Mouse (Mus musculus): ENCODE data around the gene Msantd2.

The Msantd2 gene

DNA sequence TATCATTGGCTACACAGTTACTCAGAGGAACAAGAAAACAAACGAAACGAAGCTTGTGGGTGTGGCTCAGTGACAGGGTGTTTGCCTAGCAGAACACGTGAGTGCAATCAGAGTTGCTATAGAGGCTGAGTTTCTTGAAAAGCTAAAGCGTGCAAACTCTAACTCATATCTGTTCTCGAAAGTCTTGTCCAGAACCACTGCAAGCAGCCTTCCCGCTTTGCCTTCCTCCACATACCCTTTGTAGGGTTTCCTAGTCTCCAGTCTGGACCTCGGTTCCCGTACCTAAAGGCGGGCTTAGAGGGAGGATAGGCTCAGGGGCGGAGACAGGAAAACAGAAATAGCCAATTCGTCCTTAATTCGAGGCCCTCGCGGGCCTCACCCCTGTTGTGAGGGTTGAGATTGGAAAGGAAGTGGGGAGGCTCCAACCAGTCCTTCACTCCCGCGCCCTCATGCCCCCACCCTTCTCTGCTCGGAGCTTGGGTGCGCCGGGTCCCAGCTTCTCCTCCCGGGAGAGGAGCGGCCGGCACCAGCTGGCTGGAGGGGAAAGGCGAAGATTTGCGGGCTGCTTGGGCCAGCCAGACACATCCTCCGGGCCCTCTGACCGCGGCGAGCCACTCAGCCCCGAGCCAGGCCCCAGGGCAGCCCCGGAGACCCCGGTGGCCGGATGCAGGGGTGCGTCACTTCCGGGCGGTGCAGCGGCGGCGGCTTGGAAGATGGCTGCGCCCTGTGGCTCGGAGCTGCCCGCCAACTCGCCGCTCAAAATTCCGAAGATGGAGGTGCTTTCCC lies at the start of gene Msantd2:
TSS of gene Msantd2 (plus strand) at position 709 of the 786 bp plus-strand sequence.
- peak; percentile 91 to 92 for DNase-seq (ENCODE audit: low spot score in 2 of 2)

DNA sequence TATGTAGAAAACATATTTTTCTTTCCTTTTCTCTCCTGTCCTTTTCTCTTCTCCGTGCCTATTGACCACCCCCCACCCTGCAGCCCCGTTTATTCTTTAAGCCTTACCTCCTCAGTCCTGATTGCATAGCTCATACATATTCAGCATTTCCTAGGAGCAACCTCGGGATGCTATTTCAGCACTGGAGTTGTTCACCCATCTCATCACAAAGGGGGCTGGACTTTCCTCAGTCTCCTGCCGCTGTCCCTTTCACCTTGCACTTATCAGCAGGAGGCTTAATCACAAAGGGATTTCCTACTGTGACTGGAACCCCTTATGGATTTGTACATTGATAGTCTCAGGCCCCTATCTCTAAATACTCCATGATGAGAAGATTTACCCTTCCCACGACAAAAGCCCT lies 36.7 kb upstream of the Msantd2 start:
- no peak for DNase-seq (ENCODE audit: low spot score in 2 of 2)

- no peak for DNase-seq (ENCODE audit: low spot score in 2 of 2)
Measured at GRCm38 (mm10) chr9:37453328-37453727, 35.8 kb upstream of the Msantd2 start.

DNA sequence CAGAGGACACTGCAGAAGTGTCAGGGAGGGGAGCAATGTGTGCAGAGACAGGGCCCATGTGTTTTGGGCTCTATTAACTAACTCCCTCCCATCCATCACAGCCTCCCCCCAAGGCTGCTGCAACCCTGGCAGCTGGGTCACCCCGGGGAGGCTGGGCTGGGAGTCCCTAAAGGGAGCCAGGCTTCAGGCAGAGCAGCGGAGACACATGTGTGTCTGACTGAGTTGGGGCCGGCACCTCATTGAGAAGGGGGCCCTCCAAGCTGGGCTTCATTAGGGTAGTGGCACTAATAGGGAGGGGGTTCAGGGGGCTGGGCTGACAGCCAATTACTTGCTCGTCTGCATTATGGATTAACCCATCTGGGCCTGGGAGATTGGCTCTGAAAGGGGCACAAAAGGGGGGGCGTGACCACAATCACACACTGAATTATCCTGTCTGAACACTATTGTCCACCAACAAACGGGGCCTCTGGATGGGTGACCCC lies 35.1 kb upstream of the Msantd2 start:
- no peak for DNase-seq (ENCODE audit: low spot score in 2 of 2)

DNA sequence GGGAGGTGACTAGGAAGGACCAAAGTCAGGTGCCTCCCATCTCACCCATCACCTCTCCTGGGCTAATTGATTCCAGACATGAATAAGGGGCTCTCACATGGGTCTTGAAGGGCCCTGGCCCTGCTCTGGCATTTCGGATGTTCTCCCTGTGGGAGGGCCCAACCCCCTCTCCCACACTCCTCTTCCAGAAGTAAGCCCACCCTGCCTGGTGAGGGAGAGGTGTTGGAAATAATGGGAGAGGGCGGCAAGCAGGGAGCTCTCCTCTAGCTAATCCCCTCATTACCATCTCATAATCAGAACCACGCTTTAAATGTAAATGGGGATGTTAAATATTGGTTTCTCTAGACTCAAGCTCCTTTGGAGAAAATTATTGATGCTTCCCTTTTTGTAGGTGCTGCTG lies 34.1 kb upstream of the Msantd2 start:
- DNase-seq (ENCODE audit: low spot score in 2 of 2), result no peak

- no peak for DNase-seq (ENCODE audit: low spot score in 2 of 2)
Measured at GRCm38 (mm10) chr9:37455868-37456267, 33.3 kb upstream of the Msantd2 start.

DNA sequence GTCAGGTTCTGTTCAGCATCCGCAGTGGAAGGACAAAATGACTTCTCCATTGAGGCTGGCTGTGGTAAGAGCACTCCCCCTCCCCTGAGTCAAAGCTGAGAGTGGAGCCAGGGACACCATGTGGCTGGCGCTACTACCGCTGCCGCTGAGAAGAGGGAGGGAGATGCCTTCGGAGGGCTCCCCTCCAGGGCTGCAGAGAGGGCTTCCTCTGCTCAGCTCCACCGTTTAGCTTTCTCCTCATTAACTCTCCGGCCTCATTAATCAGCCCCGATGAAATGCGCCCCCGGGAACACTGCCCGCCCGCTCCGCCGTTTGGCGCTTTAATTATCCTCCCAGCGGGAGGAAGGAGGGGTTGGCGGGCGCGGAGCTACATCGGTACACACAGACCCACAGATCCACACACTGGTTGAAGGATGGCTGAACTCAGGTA lies 32.6 kb upstream of the Msantd2 start:
- DNase-seq (ENCODE audit: low spot score in 2 of 2), result peak; percentile 44 to 70

DNA sequence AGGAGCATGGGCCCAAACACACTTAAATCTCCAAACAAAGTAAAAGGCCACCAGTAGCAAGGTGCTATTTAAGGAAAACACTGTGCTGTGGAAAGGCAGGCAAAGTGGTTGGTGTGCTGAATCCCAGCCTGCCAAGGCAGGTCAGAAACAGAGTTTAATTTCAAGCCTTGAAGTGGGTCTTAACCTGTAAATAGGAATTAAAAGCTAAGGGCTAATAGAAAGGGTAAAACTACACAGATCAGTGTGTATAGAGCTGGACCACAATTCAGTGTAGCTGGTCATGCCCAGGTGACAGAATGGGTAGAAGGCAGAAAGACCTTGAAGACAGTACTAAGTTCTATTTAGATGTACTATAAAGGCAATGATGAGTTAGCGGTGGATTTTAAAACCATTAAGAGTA lies 32.0 kb upstream of the Msantd2 start:
- no peak for DNase-seq (ENCODE audit: low spot score in 2 of 2)

DNA sequence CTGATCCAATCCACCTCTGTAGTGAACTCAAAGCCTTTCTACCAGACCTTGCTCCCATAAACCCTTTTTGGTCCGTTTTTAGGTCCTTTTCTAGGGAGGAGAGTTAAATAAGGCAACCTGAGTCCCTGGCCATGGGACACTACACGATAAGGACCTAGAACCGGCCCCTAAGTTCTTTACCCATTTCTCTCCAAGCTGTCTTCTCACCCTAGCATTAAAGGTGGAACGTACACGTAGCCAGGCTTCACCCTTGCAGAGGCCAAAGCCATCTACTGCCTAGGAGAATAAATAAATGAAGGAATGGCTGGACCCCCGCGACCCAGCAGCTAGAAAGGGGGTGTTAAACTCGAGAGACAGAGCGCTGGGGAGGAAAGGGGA lies 29.5 kb upstream of the Msantd2 start:
- no peak for DNase-seq (ENCODE audit: low spot score in 2 of 2)

DNA sequence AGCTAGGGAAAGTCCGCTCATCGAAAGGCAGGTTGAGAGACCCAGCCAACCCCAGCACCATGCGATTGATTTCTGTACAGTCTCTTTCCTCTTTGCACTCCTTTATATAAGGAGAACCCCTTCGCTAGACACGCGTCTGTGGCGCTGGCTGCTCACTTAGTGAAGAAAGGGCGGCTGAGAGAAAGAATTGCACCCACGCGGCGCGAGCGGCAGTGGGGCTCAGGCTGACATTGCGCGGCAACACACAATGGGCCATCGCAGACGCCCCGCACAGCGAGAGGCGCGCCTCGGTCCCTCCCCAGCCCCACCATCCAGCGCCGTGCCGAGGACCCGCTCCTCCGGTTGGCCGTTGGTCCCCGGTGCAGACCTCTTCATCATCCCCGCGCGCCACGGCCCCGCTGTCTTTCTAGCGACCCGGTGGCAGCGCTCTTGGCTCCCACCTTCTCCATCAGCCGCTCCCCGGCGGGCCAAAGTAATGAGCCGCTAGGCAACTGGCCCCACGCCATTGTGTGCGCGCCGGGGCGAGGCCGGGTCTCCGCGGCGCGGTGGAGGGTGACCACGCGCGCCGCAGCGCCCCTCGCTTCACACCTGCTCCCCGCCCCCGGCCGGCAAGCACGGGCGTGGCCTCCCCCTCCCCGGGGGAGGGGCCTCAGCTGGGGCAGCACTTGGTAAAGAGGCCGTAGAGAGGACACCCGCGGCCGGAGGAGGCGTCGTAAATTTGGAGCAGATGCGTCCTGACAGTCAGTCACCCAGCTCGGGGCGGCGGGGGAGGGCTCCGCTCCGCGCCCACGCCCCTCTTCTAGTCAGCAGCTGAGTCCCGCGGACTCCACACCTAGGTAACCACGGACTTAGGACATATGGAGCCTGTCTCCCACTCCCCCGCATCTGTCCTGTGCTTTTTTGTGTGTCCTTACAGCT lies 28.8 kb upstream of the Msantd2 start:
- peak; percentile 32 to 49 for DNase-seq (ENCODE audit: low spot score in 2 of 2)

- no peak for DNase-seq (ENCODE audit: low spot score in 2 of 2)
Measured at GRCm38 (mm10) chr9:37460961-37461340, 28.2 kb upstream of the Msantd2 start.

DNA sequence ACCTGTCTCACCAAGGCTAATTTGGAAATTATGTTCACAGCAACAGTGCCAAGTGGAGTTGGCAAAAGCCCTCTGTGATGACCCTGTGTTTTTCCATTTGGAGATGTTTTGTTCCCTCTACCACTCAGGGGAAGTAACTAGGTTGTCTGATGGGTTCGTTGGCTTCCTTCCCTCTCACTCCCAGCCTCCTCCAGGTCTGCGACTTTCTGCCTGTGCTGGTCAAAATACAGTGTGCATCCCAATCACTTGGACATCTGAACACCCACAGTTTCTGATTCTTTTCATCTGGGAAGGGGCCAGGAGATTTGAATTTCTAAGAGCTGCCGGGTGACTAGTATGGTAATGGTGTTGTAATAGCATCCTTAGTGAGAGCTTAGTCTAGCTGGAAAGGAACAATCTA lies 27.5 kb upstream of the Msantd2 start:
- DNase-seq (ENCODE audit: low spot score in 2 of 2), result no peak

DNA sequence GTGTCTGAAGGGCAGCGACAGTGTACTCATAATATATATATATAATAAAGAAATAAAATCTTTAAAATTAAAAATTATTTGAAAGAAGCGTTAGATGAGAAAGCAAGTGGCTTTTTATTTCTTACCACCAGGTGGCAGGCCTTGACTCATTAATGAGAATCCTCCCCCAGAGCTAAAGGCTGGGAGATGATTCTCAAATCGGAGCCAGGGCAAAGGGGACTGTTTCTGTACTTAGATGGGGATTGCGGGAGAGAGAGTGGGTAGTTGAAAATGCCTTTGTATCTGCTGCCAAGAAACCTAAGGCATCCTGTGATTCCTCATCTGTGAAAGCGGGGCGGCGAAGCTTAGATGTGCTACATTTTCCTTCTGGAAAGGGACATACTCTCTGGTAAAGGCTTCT lies 26.4 kb upstream of the Msantd2 start:
- DNase-seq (ENCODE audit: low spot score in 2 of 2), result peak in 1 of 2 experiments; percentile 43

GRCm38 (mm10) chr9:37473611-37474125 lies 15.5 kb upstream of the Msantd2 start:
- no peak for DNase-seq (ENCODE audit: low spot score in 2 of 2)

DNA sequence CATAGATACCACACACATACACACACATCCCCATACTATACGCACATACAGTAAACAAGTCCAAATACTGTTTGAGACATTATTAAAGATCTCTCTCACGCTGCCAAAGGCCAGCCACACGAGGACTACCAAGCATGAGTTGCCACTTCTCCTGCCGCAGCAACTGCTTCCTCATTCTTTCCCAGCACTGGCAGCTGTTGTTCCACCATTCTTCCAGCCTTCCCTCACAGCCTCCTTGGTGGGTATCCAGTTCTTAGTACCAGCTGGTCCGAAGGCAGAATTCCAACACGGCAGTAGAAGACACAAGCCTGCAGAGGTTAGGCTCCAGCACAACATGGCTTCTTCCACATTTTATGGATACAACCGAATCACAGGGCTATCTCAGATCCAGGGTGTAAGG lies 14.2 kb upstream of the Msantd2 start:
- DNase-seq (ENCODE audit: low spot score in 2 of 2), result no peak

GRCm38 (mm10) chr9:37485146-37485545 lies 4.0 kb upstream of the Msantd2 start:
- no peak for DNase-seq (ENCODE audit: low spot score in 2 of 2)

DNA sequence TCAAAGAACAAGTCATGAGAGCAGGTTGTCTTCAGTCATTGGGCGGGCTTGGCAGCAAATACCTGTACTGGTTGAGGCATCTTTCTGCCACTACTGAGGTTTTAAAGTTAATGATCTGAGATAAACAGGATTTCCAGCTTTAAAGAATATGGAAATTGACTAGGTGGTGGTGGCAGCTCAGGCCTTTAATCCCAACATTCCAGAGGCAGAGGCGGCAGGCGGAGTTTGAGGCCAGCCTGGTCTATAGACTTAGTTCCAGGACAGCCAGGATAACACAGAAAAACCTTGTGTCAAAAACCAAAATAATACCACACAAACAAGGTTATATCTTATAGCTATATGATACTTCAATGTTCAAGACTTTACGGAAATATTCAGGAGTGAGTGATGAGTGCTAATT lies 1.1 kb upstream of the Msantd2 start:
- no peak for DNase-seq (ENCODE audit: low spot score in 2 of 2)

DNA sequence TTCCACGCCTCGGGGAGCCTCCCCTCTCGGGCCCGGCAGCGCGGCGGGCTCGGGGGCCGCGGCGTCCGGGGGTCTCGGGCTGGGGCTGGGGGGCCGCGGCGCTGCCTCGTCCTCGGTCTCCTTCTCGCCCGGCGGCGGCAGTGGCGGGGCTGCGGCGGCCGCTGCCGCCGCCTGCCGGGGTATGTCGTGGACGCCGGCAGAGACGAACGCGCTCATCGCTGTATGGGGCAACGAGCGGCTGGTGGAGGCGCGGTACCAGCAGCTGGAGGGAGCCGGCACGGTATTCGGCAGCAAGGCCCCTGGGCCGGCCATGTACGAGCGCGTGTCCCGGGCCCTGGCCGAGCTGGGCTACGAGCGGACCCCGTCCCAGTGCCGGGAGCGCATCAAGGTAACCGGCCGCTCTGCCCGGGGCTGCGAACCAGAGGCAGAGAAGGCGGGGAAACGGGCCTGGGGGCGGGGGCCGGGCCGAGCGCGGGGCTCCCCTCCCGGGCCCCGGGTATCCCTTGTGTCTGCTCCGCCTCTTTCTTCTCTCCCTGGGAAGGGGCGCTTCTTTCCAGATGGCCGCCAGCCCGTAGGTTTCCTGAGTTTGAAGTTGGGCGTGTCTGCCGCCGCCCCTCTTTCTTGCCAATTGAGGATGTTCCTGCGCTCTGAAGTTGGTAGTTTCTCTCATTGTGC lies 464 bp downstream of the Msantd2 start:
- DNase-seq (ENCODE audit: low spot score in 2 of 2), result peak; percentile 24 to 51

GRCm38 (mm10) chr9:37495761-37496160 lies 6.6 kb downstream of the Msantd2 start:
- no peak for DNase-seq (ENCODE audit: low spot score in 2 of 2)

GRCm38 (mm10) chr9:37496325-37496724 lies 7.2 kb downstream of the Msantd2 start:
- DNase-seq (ENCODE audit: low spot score in 2 of 2), result no peak

- DNase-seq (ENCODE audit: low spot score in 2 of 2), result no peak
Measured at GRCm38 (mm10) chr9:37500201-37500600, 11.1 kb downstream of the Msantd2 start.

- DNase-seq (ENCODE audit: low spot score in 2 of 2), result no peak
Measured at GRCm38 (mm10) chr9:37501170-37501569, 12.1 kb downstream of the Msantd2 start.

All from cerebellum, postnatal 4 days (tissue).